Mouse (Mus musculus) small intestine, adult 2 months (tissue): Measurements from ENCODE around the gene Smpdl3b. TPM values are rescaled to one million over a fixed set of nuclear protein-coding genes. Genes with fewer than 3 reads are reported as not detected.

Experiments used
- H3K27ac ChIP-seq: fragments of 200-500 bp; 2 replicates; pipeline ENCODE4 v1.5.1; 2012; ENCODE audit warnings: low read depth, low read length, control low read depth, inconsistent platforms; ENCODE audit not compliant: insufficient read depth
- H3K27me3 ChIP-seq: fragments of 200-500 bp; 2 replicates; pipeline ENCODE4 v1.6.1; 2012; ENCODE audit warnings: mild to moderate bottlenecking, moderate library complexity, low read length, inconsistent platforms; ENCODE audit not compliant: control insufficient read depth, insufficient read depth
- H3K36me3 ChIP-seq: fragments of 200-500 bp; 2 replicates; pipeline ENCODE4 v1.6.1; 2012; ENCODE audit warnings: mild to moderate bottlenecking, low read length, control low read depth, inconsistent platforms; ENCODE audit not compliant: control insufficient read depth, insufficient read depth
- H3K4me1 ChIP-seq: fragments of 200-500 bp; 2 replicates; pipeline ENCODE4 v1.6.1; 2012; ENCODE audit warnings: low read length, inconsistent platforms, mixed read lengths; ENCODE audit not compliant: control insufficient read depth, insufficient read depth, insufficient read length
- H3K4me3 ChIP-seq: fragments of 200-500 bp; 2 replicates; pipeline ENCODE4 v1.5.1; 2012; ENCODE audit warnings: low read depth, mild to moderate bottlenecking, control low read depth, inconsistent platforms, low read length, moderate library complexity
- CTCF ChIP-seq: fragments of 200-500 bp; IDR thresholded peaks from 2 replicates; pipeline ENCODE4 v1.5.1; 2012; ENCODE audit warnings: low read depth, mild to moderate bottlenecking, control low read depth, inconsistent platforms, low read length, moderate library complexity, mixed read lengths; ENCODE audit not compliant: insufficient replicate concordance, insufficient read length; ENCODE audit errors: extremely low read depth
- POLR2A ChIP-seq: fragments of 200-500 bp; IDR thresholded peaks from 2 replicates; pipeline ENCODE4 v1.6.1; 2012; ENCODE audit warnings: low read depth, mild to moderate bottlenecking, control low read depth, inconsistent platforms, low read length, moderate library complexity
- WGBS: fragments of 180-500 bp; shearing (Covaris S2); methylation state at CpG from one replicate; pipeline ENCODE4 v1.1.7; 2018; 5-methylcytosine and 5-hydroxymethylcytosine counted together
- polyA plus RNA-seq: library from polyadenylated mRNA; depleted of rRNA; stranded (reverse); fragments of >200 nt; gene quantifications from 2 replicates; pipeline ENCODE4 v1.2.3, GENCODE M21; 2012

The Smpdl3b gene
- polyA plus RNA-seq, 1 experiment = 126 TPM

DNA sequence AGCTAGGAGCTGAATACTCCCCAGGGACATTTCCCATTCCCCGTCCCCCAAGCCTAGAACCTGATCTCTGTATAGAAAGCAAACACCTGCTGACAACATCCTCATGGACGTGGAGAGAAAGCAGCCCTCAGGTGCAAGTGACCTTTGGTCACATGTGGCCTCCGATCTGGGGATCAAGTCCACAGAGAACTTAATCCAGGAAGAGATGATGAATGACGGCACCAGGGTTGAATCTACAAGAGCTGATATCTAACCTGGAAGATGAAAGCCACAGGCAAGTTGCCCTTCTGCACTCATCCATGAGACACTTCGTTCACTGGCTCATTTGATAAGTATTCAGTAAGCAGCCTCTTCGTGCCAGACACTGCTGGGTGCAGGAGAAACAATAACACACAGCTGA is 5.5 kb upstream of the Smpdl3b start:
- no peaks in the 10 kb centered on the region for H3K36me3 ChIP-seq
- TF ChIP-seq POLR2A (no peak), CTCF (no peak)
- peaks cover 21% of the 10 kb centered on the region for H3K4me1 ChIP-seq
- no peak overlapping the region for H3K4me3 ChIP-seq
- H3K27me3 ChIP-seq = no peaks in the 10 kb centered on the region
- H3K27ac ChIP-seq = peak overlapping the region; percentile 97
- 25% methylated on average over 6 of the region's 6 CpGs for WGBS

- Histone ChIP-seq H3K27me3 (no peaks in the 10 kb centered on the region), H3K4me1 (peaks cover 21% of the 10 kb centered on the region), H3K4me3 (no peak overlapping the region), H3K36me3 (no peaks in the 10 kb centered on the region), H3K27ac (peak overlapping the region; percentile 97)
- WGBS = 15% methylated on average over 3 of the region's 3 CpGs
- TF ChIP-seq CTCF = no peak
- no peak for TF ChIP-seq POLR2A
Observed at GRCm38 (mm10) chr4:132760296-132760695, 3.2 kb upstream of the Smpdl3b start.

DNA sequence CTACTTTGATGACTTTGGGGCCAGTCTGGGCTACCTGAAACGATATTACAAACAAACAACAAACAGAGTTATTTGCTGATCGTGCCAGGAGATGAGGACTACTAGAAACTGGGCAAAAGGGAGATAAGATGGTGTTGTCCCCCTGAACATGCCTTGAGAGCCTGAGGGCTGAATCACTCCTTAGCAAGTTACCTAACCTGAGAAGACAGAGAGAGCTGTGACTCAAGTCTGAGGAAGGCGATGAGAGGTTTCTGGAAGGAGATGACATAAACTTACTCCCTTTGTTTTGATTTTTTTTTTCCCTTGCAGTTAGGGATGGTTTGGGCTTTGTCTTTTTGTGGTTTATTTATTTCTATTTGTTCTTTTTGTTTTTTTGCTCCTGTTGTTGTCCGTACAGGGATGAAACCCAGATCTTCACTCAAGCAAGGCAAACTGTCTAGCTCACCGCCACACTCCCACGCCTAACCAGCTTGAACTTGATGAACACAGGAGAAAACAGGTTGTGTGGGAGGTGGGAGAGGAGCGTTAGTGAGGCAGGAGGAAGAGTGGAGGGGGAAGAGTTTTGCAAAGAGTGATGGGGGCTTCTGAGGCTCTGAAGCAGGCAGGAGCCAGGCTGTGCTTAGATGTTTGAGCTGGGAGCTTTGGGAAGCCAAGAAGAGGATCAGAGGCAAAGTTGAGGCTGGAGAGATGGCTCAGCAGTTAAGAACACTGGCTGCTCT is 740 bp upstream of the Smpdl3b start:
- H3K27me3 ChIP-seq = no peaks in the 10 kb centered on the region
- H3K4me3 ChIP-seq = no peak overlapping the region
- no peak for TF ChIP-seq CTCF
- no peak for TF ChIP-seq POLR2A
- peak overlapping the region; percentile 6; the same call in 1 of the 2 replicates for H3K27ac ChIP-seq
- H3K4me1 ChIP-seq = peaks cover 19% of the 10 kb centered on the region
- WGBS = 71% methylated on average over 7 of the region's 7 CpGs
- no peaks in the 10 kb centered on the region for H3K36me3 ChIP-seq

DNA sequence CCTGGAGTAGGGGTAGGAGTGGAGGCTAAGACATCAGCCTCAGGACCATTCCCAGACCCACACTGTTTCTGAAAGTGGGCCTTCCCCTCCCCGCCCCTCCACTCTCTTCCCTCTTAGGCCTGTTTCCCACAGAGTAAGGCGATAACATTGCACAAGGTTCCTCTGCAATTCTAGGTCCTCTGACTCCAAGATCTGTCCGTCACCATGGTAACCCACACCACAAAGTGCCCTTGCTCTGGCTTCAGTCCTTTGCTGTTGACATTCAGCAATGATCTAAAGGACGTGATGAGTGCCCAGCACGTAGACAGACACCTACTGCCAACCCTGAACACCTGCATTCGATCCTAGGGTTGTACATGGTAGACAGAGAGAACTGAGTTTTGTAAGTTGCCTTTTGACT is 4.1 kb downstream of the Smpdl3b start:
- WGBS = 80% methylated on average over 6 of the region's 6 CpGs
- no peaks in the 10 kb centered on the region for H3K27me3 ChIP-seq
- H3K4me1 ChIP-seq = peaks cover 13% of the 10 kb centered on the region; the same call in 1 of the 2 replicates
- TF ChIP-seq POLR2A (no peak), CTCF (no peak)
- H3K27ac ChIP-seq = no peak overlapping the region
- no peaks in the 10 kb centered on the region for H3K36me3 ChIP-seq
- no peak overlapping the region for H3K4me3 ChIP-seq

DNA sequence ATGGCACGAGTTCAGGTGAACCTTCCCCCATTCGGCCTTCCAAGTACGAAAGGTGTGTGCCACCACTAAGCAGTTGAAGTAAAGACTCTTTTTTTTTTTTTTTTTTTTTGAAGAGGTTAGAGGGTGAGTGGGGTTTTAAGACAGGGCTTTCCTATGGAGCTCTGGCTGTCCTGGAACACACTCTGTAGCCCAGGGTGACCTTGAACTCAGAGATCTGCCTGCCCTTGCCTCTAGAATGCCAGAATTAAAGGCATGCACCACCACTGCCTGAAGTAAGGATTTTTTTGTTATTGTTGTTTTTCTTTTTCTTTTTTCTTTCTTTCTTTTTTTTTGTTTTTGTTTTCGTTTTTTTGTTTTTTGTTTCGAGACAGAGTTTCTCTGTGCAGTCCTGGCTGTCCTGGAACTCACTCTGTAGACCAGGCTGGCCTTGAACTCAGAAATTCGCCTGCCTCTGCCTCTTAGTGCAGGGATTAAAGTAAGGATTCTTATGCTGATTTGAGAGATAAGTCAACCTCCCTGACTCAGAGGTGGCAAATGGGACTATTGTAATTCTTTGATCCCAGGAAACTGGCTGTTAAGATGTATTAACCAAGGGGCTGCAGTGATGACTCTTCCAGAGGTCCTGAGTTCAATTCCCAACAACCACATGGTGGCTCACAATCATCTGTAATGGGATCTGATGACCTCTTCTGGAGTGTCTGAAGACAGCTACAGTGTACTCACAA is 7.6 kb downstream of the Smpdl3b start:
- no peaks in the 10 kb centered on the region for H3K27me3 ChIP-seq
- WGBS = 66% methylated on average over 6 of the region's 6 CpGs
- TF ChIP-seq POLR2A (no peak), CTCF (no peak)
- H3K27ac ChIP-seq = peak overlapping the region; percentile 92
- no peak overlapping the region for H3K4me3 ChIP-seq
- H3K36me3 ChIP-seq = peaks cover 5% of the 10 kb centered on the region
- H3K4me1 ChIP-seq = peaks cover 21% of the 10 kb centered on the region; the same call in 1 of the 2 replicates

DNA sequence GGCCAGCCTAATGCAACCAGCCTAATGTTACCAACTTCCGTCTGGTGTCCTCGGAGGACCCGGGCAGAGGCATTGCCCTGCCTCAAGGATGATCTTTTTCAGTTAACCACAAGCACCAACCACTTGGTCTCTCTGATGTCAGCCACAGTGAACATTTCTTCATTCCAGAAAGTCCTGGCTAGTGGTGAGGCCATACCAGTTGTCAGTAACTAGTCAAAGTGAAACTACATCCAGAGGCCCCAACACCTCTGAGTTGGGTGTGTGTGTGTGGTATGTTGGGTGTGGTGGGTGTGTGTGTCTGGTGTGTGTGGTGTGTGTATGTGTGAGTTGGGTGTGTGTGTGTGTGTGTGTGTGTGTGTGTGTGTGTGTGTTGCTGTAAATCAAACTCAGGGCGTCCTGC is 8.3 kb downstream of the Smpdl3b start:
- H3K27ac ChIP-seq = peak overlapping the region; percentile 92
- WGBS = 81% methylated on average over 4 of the region's 4 CpGs
- H3K36me3 ChIP-seq = peaks cover 5% of the 10 kb centered on the region
- no peaks in the 10 kb centered on the region for H3K27me3 ChIP-seq
- no peak overlapping the region for H3K4me3 ChIP-seq
- TF ChIP-seq POLR2A (no peak), CTCF (no peak)
- peaks cover 21% of the 10 kb centered on the region; the same call in 1 of the 2 replicates for H3K4me1 ChIP-seq

GRCm38 (mm10) chr4:132747664-132748259 is 9.3 kb downstream of the Smpdl3b start:
- TF ChIP-seq POLR2A = peak; percentile 48; the same call in 1 of the 2 replicates
- TF ChIP-seq CTCF = no peak
- Histone ChIP-seq H3K27me3 (no peaks in the 10 kb centered on the region), H3K4me3 (peak overlapping the region; percentile 37), H3K27ac (peak overlapping the region; percentile 93), H3K36me3 (peaks cover 8% of the 10 kb centered on the region), H3K4me1 (peaks cover 19% of the 10 kb centered on the region; the same call in 1 of the 2 replicates)
- 14% methylated on average over 9 of the region's 9 CpGs for WGBS
